Mouse (Mus musculus) MEL (cell line): Measurements from ENCODE around the gene Msantd1. TPM values are rescaled to one million over a fixed set of nuclear protein-coding genes. Genes with fewer than 3 reads are reported as not detected.

Source experiments
- DNase-seq: peaks from one replicate; pipeline ENCODE4 v3.0.0; 2011; ENCODE audit warnings: low read depth, low spot score
- H3K27ac ChIP-seq: 2 replicates; pipeline ENCODE4 v1.5.1; 2012; ENCODE audit warnings: low read depth, mild to moderate bottlenecking, control low read depth, low read length, moderate library complexity; ENCODE audit not compliant: control insufficient read depth
- H3K27me3 ChIP-seq, 2 experiments: fragments of 150-350 bp in 1 of 2; sonication (generic) in 1 of 2; 2 replicates each; pipeline ENCODE4 v1.6.1; 2012; ENCODE audit warnings: low read length in 2 of 2, mild to moderate bottlenecking in 2 of 2, improper control_type of control experiment in 1 of 2, moderate library complexity in 1 of 2; ENCODE audit not compliant: insufficient read depth in 2 of 2, control insufficient read depth in 1 of 2
- H3K36me3 ChIP-seq, 2 experiments: 2 replicates each; pipeline ENCODE4 v1.6.1; 2012 to 2014; ENCODE audit warnings: low read length in 2 of 2, improper control_type of control experiment in 1 of 2, inconsistent platforms in 1 of 2, mild to moderate bottlenecking in 1 of 2; ENCODE audit not compliant: insufficient read depth in 2 of 2, control insufficient read depth in 1 of 2
- H3K4me1 ChIP-seq, 2 experiments: fragments of 150-350 bp in 1 of 2; sonication (generic) in 1 of 2; 2 replicates each; pipeline ENCODE4 v1.6.1; 2012; ENCODE audit warnings: low read length in 2 of 2, improper control_type of control experiment in 1 of 2, mild to moderate bottlenecking in 1 of 2; ENCODE audit not compliant: insufficient read depth in 2 of 2, control insufficient read depth in 1 of 2
- H3K4me3 ChIP-seq, 2 experiments: fragments of 150-350 bp in 1 of 2; sonication (generic) in 1 of 2; 2 replicates each; pipeline ENCODE4 v1.5.1; 2012; ENCODE audit warnings: low read depth in 2 of 2, low read length in 2 of 2, mild to moderate bottlenecking in 2 of 2, moderate library complexity in 2 of 2, control low read depth in 1 of 2, improper control_type of control experiment in 1 of 2; ENCODE audit not compliant: control insufficient read depth in 1 of 2, insufficient read depth in 1 of 2
- H3K79me2 ChIP-seq: 2 replicates; pipeline ENCODE4 v1.6.1; 2012; ENCODE audit warnings: mild to moderate bottlenecking, low read length, moderate library complexity; ENCODE audit not compliant: control insufficient read depth, poor library complexity, insufficient read depth
- H3K9ac ChIP-seq: 2 replicates; pipeline ENCODE4 v1.6.1; 2012; ENCODE audit warnings: low read depth, mild to moderate bottlenecking, control low read depth, low read length, moderate library complexity; ENCODE audit not compliant: control insufficient read depth, poor library complexity, severe bottlenecking
- H3K9me3 ChIP-seq: fragments of 150-350 bp; sonication (generic); replicated peaks from 2 replicates; pipeline ENCODE4 v1.6.1; 2012; ENCODE audit warnings: mild to moderate bottlenecking, low read length, improper control_type of control experiment, moderate library complexity; ENCODE audit not compliant: insufficient read depth
- BHLHE40 ChIP-seq: IDR thresholded peaks from 2 replicates; pipeline ENCODE4 v1.6.1; 2012; ENCODE audit warnings: low read depth, mild to moderate bottlenecking, inconsistent platforms, low read length, improper control_type of control experiment, borderline replicate concordance
- CHD1 ChIP-seq: IDR thresholded peaks from 2 replicates; pipeline ENCODE4 v1.6.1; 2012; ENCODE audit warnings: low read depth, mild to moderate bottlenecking, inconsistent platforms, low read length, improper control_type of control experiment
- CTCF ChIP-seq, 3 experiments: IDR thresholded peaks in 2 of 3; conservative IDR thresholded peaks in 1 of 3; 2 replicates each; pipeline ENCODE4 v1.5.1; 2011 to 2012; ENCODE audit warnings: low read length in 3 of 3, low read depth in 2 of 3, mild to moderate bottlenecking in 2 of 3, improper control_type of control experiment in 1 of 3, inconsistent platforms in 1 of 3, mixed read lengths in 1 of 3, moderate library complexity in 1 of 3; ENCODE audit not compliant: control insufficient read depth in 1 of 3, insufficient read depth in 1 of 3, poor library complexity in 1 of 3, severe bottlenecking in 1 of 3
- E2F4 ChIP-seq: IDR thresholded peaks from 2 replicates; pipeline ENCODE4 v1.6.1; 2011; ENCODE audit warnings: low read depth, low read length, improper control_type of control experiment, borderline replicate concordance
- ELF1 ChIP-seq: IDR thresholded peaks from 2 replicates; pipeline ENCODE4 v1.6.1; 2014; ENCODE audit warnings: low read depth, mild to moderate bottlenecking, inconsistent platforms, low read length, improper control_type of control experiment, moderate library complexity
- ETS1 ChIP-seq: IDR thresholded peaks from 2 replicates; pipeline ENCODE4 v1.6.1; 2012; ENCODE audit warnings: low read depth, mild to moderate bottlenecking, inconsistent platforms, low read length, improper control_type of control experiment, moderate library complexity
- GATA1 ChIP-seq: IDR thresholded peaks from 2 replicates; pipeline ENCODE4 v1.6.1; 2011; ENCODE audit warnings: low read depth, low read length, improper control_type of control experiment
- HCFC1 ChIP-seq: IDR thresholded peaks from 2 replicates; pipeline ENCODE4 v1.6.1; 2012; ENCODE audit warnings: low read depth, mild to moderate bottlenecking, inconsistent platforms, low read length, improper control_type of control experiment, moderate library complexity
- JUND ChIP-seq: IDR thresholded peaks from 2 replicates; pipeline ENCODE4 v1.6.1; 2011; ENCODE audit warnings: low read depth, mild to moderate bottlenecking, improper control_type of control experiment, low read length
- MAX ChIP-seq: IDR thresholded peaks from 2 replicates; pipeline ENCODE4 v1.6.1; 2011; ENCODE audit warnings: low read length, improper control_type of control experiment
- MEF2A ChIP-seq: IDR thresholded peaks from 2 replicates; pipeline ENCODE4 v1.6.1; 2014; ENCODE audit warnings: low read depth, mild to moderate bottlenecking, inconsistent platforms, low read length, improper control_type of control experiment; ENCODE audit not compliant: poor library complexity, insufficient replicate concordance, severe bottlenecking; ENCODE audit errors: extremely low read depth
- MYB ChIP-seq: IDR thresholded peaks from 2 replicates; pipeline ENCODE4 v1.6.1; 2011; ENCODE audit warnings: mild to moderate bottlenecking, low read depth, low read length, improper control_type of control experiment
- MYC ChIP-seq: IDR thresholded peaks from 2 replicates; pipeline ENCODE4 v1.6.1; 2011; ENCODE audit warnings: low read depth, mild to moderate bottlenecking, low read length, improper control_type of control experiment, moderate library complexity
- POLR2A ChIP-seq, 2 experiments: IDR thresholded peaks; 2 replicates each; pipeline ENCODE4 v1.6.1; 2011 to 2012; ENCODE audit warnings: low read length in 2 of 2, mild to moderate bottlenecking in 2 of 2, control low read depth in 1 of 2, improper control_type of control experiment in 1 of 2, low read depth in 1 of 2, moderate library complexity in 1 of 2; ENCODE audit not compliant: control insufficient read depth in 1 of 2, insufficient read depth in 1 of 2, poor library complexity in 1 of 2
- POLR2AphosphoS2 ChIP-seq: IDR thresholded peaks from 2 replicates; pipeline ENCODE4 v1.6.1; 2011; ENCODE audit warnings: low read length, improper control_type of control experiment
- POLR2AphosphoS5 ChIP-seq: IDR thresholded peaks from 2 replicates; pipeline ENCODE4 v1.6.1; 2012; ENCODE audit warnings: low read depth, borderline replicate concordance, mild to moderate bottlenecking, inconsistent platforms, low read length, moderate library complexity, mixed read lengths
- RCOR1 ChIP-seq: IDR thresholded peaks from 2 replicates; pipeline ENCODE4 v1.6.1; 2012; ENCODE audit warnings: low read depth, mild to moderate bottlenecking, inconsistent platforms, low read length, improper control_type of control experiment
- SIN3A ChIP-seq: IDR thresholded peaks from 2 replicates; pipeline ENCODE4 v1.6.1; 2012; ENCODE audit warnings: low read length, improper control_type of control experiment, inconsistent platforms
- TAL1 ChIP-seq: IDR thresholded peaks from 2 replicates; pipeline ENCODE4 v1.6.1; 2012; ENCODE audit warnings: mild to moderate bottlenecking, inconsistent platforms, low read length, moderate library complexity, mixed read lengths
- USF1 ChIP-seq: IDR thresholded peaks from 2 replicates; pipeline ENCODE4 v1.6.1; 2014; ENCODE audit warnings: low read depth, mild to moderate bottlenecking, inconsistent platforms, low read length, improper control_type of control experiment, moderate library complexity
- USF2 ChIP-seq, 2 experiments: IDR thresholded peaks; 2 replicates each; pipeline ENCODE4 v1.6.1; 2011 to 2012; ENCODE audit warnings: improper control_type of control experiment in 2 of 2, low read length in 2 of 2, borderline replicate concordance in 1 of 2, inconsistent platforms in 1 of 2, low read depth in 1 of 2, mild to moderate bottlenecking in 1 of 2; ENCODE audit not compliant: insufficient read depth in 1 of 2
- polyA plus RNA-seq, 2 experiments: library from polyadenylated mRNA; stranded (reverse) in 1 of 2; unstranded in 1 of 2; fragments of >175 nt in 1 of 2; fragments of >200 nt in 1 of 2; gene quantifications; 2 replicates each; pipeline versions ENCODE4 v1.2.1 to v1.2.4; 2012; ENCODE audit warnings: low replicate concordance in 2 of 2, low read depth in 1 of 2; ENCODE audit not compliant: insufficient read length in 2 of 2, insufficient read depth in 1 of 2, missing spikeins in 1 of 2
- total RNA-seq: library from RNA; depleted of rRNA; stranded (reverse); fragments of 300-350 nt; gene quantifications from 2 replicates; pipeline ENCODE4 v1.2.3, GENCODE M21; 2012

Gene Msantd1
- total and polyA plus RNA-seq, 3 experiments = 0.27 to 0.88 TPM; not detected in 1

- Histone ChIP-seq H3K9me3 (no peaks in the 10 kb centered on the region), H3K36me3 (peaks cover 22 to 44% of the 10 kb centered on the region in 2 experiments)
- DNase-seq = no peak
Observed at GRCm38 (mm10) chr5:34885250-34885649, 22.6 kb upstream of the Msantd1 start.

GRCm38 (mm10) chr5:34889252-34889651 is 18.6 kb upstream of the Msantd1 start:
- H3K9ac ChIP-seq = no peak overlapping the region
- H3K27me3 ChIP-seq = no peaks in the 10 kb centered on the region
- H3K36me3 ChIP-seq = peaks cover 6 to 29% of the 10 kb centered on the region in 2 experiments
- H3K4me1 ChIP-seq = no peaks in the 10 kb centered on the region
- no peaks in the 10 kb centered on the region for H3K79me2 ChIP-seq
- H3K9me3 ChIP-seq = no peaks in the 10 kb centered on the region
- peak; percentile 45 for DNase-seq
- H3K4me3 ChIP-seq = no peak overlapping the region
- no peak overlapping the region for H3K27ac ChIP-seq
- TF ChIP-seq POLR2A (IDR thresholded peaks at IDR 0.05; ENCODE audit: control insufficient read depth in 1 of 2, insufficient read depth in 1 of 2, low read depth in 1 of 2, low read length in 2 of 2, poor library complexity in 1 of 2) (no peak), GATA1 (0 out of 2 replicates have a peak, but pooled peaks have one; percentile 19), ETS1 (peak; percentile 16; the same call in 1 of the 2 replicates)

More at GRCm38 (mm10) chr5:34885250-34885649, 22.6 kb upstream of the Msantd1 start:
- TF ChIP-seq MEF2A = no peak
- TF ChIP-seq CTCF (IDR thresholded peaks at IDR 0.05 in 2 of 3, conservative IDR thresholded peaks at IDR 0.05 in 1 of 3; ENCODE audit: control insufficient read depth in 1 of 3, insufficient read depth in 1 of 3, low read depth in 2 of 3, low read length in 3 of 3, poor library complexity in 1 of 3, severe bottlenecking in 1 of 3) = peak; percentile 38 to 60 (median 42)
- Histone ChIP-seq H3K79me2 (no peaks in the 10 kb centered on the region), H3K4me1 (peaks cover 12 to 15% of the 10 kb centered on the region in 2 experiments), H3K27ac (no peak overlapping the region), H3K27me3 (no peaks in the 10 kb centered on the region), H3K4me3 (no peak overlapping the region), H3K9ac (no peak overlapping the region)

DNA sequence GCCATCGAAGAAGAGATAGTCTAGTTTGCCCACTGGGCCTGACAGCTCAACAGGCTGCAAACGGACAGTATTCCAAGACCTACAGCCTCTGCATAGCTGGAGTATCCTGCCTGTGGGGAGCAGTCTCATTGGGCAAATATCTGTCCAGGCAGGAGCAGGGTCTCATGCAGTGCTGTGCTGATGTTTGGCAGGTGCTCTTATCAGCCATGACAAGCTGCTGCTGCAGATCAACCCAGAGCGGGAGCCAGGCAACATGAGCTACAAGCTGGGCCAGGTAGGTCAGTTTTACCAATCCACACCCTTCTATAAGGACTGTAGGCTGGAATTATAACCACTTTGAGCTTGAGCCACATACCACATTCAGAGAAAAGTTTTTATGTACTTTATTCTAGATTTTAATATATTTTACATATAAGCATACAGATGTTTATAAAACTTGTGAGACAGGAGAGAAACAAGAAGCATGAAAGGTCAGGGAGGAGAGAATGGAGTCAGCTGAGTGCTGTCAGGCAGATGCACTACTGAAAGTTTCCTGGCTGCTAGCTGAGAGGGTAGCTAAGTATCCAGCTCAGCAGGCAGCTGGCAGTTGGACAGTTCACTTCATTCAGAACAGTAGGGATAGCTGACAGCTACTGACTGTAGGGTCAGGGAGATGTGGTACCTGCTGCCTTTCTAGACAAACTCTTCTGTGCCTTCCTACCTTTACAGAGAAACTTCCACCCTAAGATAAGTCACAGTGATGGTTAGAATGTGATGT is 10.9 kb upstream of the Msantd1 start:
- H3K27ac ChIP-seq = no peak overlapping the region

More for the DNA sequence above, 10.9 kb upstream of the Msantd1 start:
- no peak for DNase-seq
- no peaks in the 10 kb centered on the region for H3K4me1 ChIP-seq
- H3K9me3 ChIP-seq = no peaks in the 10 kb centered on the region
- TF ChIP-seq CHD1 = no peak
- TF ChIP-seq USF2 (IDR thresholded peaks at IDR 0.05; ENCODE audit: borderline replicate concordance in 1 of 2, insufficient read depth in 1 of 2, low read depth in 1 of 2, low read length in 2 of 2) = no peak
- TF ChIP-seq RCOR1 = no peak
- no peak for TF ChIP-seq MAX
- TF ChIP-seq SIN3A = no peak
- TF ChIP-seq MYC = no peak
- no peak for TF ChIP-seq POLR2A (IDR thresholded peaks at IDR 0.05; ENCODE audit: control insufficient read depth in 1 of 2, insufficient read depth in 1 of 2, low read depth in 1 of 2, low read length in 2 of 2, poor library complexity in 1 of 2)
- no peak for TF ChIP-seq TAL1
- no peak for TF ChIP-seq MYB
- no peak for TF ChIP-seq CTCF (IDR thresholded peaks at IDR 0.05 in 2 of 3, conservative IDR thresholded peaks at IDR 0.05 in 1 of 3; ENCODE audit: control insufficient read depth in 1 of 3, insufficient read depth in 1 of 3, low read depth in 2 of 3, low read length in 3 of 3, poor library complexity in 1 of 3, severe bottlenecking in 1 of 3)
- no peak for TF ChIP-seq POLR2AphosphoS5
- TF ChIP-seq USF1 = no peak
- no peak for TF ChIP-seq E2F4
- TF ChIP-seq JUND = no peak
- TF ChIP-seq HCFC1 = no peak
- no peak for TF ChIP-seq POLR2AphosphoS2
- no peak for TF ChIP-seq ELF1
- no peak for TF ChIP-seq BHLHE40
- H3K36me3 ChIP-seq = peaks cover 0 to 22% of the 10 kb centered on the region in 2 experiments; a peak in 2 of 4 replicates
- H3K4me3 ChIP-seq = no peak overlapping the region
- H3K27me3 ChIP-seq = no peaks in the 10 kb centered on the region
- H3K9ac ChIP-seq = no peak overlapping the region
- no peaks in the 10 kb centered on the region for H3K79me2 ChIP-seq
